Mouse (Mus musculus): ENCODE measurements at regions not wholly inside any gene's neighbourhood (a gene's known extent, or its start where the extent isn't known, plus 50 kb on each side); places are given as distances from the start of the nearest gene placed in this dataset.
A peak's percentile ranks its signal among the peaks of the same experiment; 100 is the strongest.

DNA sequence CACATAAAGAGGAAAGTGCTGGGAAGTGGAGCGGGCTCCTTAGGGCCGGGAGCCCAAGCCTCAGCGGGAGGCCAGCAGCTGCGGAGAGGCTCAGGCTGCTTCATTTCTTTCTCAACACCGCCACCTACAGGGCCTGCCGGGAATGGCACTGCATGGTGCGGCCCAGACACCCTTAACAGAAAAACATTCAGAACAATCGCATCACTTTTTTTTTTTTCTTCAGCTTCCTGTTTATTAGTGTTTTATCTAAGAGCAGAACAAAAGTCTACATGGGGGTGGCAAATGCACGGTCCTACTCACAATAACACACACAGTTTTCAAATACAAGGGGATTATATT lies 195.0 kb upstream of the Spdye4c start (continued):
- TF ChIP-seq JUND (conservative IDR thresholded peaks at IDR 0.05; ENCODE audit: low read depth, low read length): 0 out of 2 replicates have a peak, but pooled peaks have one; percentile 22
- peak; percentile 97 for TF ChIP-seq ZC3H11A (IDR thresholded peaks at IDR 0.05; ENCODE audit: low read depth, low read length)
- TF ChIP-seq ZKSCAN1 (IDR thresholded peaks at IDR 0.05; ENCODE audit: borderline replicate concordance, low read depth, low read length): no peak
- peak; percentile 59; the same call in 1 of the 2 replicates for TF ChIP-seq IRF4 (IDR thresholded peaks at IDR 0.05; ENCODE audit: low read depth, low read length)
- TF ChIP-seq MYC (IDR thresholded peaks at IDR 0.05; ENCODE audit: low read depth, low read length): peak; percentile 73; the same call in 1 of the 2 replicates
- TF ChIP-seq CHD1 (IDR thresholded peaks at IDR 0.05; ENCODE audit: low read depth, low read length): no peak
- no peak for TF ChIP-seq UBTF (IDR thresholded peaks at IDR 0.05; ENCODE audit: low read depth, low read length)
- TF ChIP-seq ZMIZ1 (IDR thresholded peaks at IDR 0.05; ENCODE audit: low read depth, low read length): no peak

DNA sequence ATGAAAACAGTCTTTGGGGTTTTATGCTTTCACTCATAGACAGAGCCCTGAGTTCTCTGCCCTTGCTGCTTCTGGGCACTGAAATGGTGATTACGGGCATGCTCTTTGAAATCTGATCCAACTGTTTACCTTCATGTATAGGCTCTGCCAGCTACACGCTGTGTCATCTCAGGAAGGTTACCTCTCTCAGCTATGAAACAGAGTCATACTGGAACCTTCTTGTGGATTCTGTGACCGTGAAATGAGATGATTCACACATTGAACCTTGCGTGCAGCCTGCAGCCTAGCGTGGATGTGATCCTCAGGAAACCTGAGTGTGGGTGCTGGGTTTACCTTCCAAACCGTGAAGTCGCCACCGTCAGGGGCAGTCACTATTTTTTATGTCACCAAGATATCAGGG lies 189.7 kb upstream of the Spdye4c start:
- Histone ChIP-seq H3K4me3 (replicated peaks in 1 of 3; ENCODE audit: low read depth in 2 of 3, low read length in 2 of 3, poor library complexity in 1 of 3) (no peak overlapping the region), H3K9me3 (replicated peaks; ENCODE audit: low read length) (peaks cover 8% of the 10 kb centered on the region), H3K4me2 (ENCODE audit: insufficient read depth, low read depth, poor library complexity, severe bottlenecking) (no peak overlapping the region), H3K27ac (ENCODE audit: insufficient read depth, low read depth) (no peak overlapping the region), H3K79me2 (replicated peaks; ENCODE audit: control insufficient read depth, extremely low read depth, insufficient read depth, poor library complexity, severe bottlenecking) (no peaks in the 10 kb centered on the region), H3K27me3 (replicated peaks) (no peaks in the 10 kb centered on the region), H3K36me3 (replicated peaks in 1 of 2; ENCODE audit: control insufficient read depth in 1 of 2, insufficient read depth in 1 of 2, low read length in 1 of 2) (peaks cover 0 to 26% of the 10 kb centered on the region in 2 experiments), H3K9ac (ENCODE audit: insufficient read depth, low read depth) (no peak overlapping the region), H3K4me1 (ENCODE audit: control insufficient read depth in 1 of 2, insufficient read depth in 2 of 2) (peaks cover 24 to 68% of the 10 kb centered on the region in 2 experiments)
- DNase-seq (ENCODE audit: extremely low read depth): no peak
- peak; percentile 61 for TF ChIP-seq BHLHE40 (IDR thresholded peaks at IDR 0.05; ENCODE audit: low read depth, low read length)
- peak; percentile 63 for TF ChIP-seq JUN (IDR thresholded peaks at IDR 0.05; ENCODE audit: insufficient read depth, low read depth, low read length)
- TF ChIP-seq EP300 (IDR thresholded peaks at IDR 0.05; ENCODE audit: low read length): peak; percentile 67
- no peak for TF ChIP-seq POLR2A (IDR thresholded peaks at IDR 0.05; ENCODE audit: low read depth, low read length)
- TF ChIP-seq GABPA (IDR thresholded peaks at IDR 0.05; ENCODE audit: insufficient replicate concordance, low read depth, low read length): no peak
- no peak for TF ChIP-seq USF1 (IDR thresholded peaks at IDR 0.05; ENCODE audit: low read depth, low read length)
- no peak for TF ChIP-seq MAFK (IDR thresholded peaks at IDR 0.05; ENCODE audit: insufficient replicate concordance, low read length)
- TF ChIP-seq IRF4 (IDR thresholded peaks at IDR 0.05; ENCODE audit: low read depth, low read length): peak; percentile 74
- peak; percentile 50 for TF ChIP-seq ETS1 (conservative IDR thresholded peaks at IDR 0.05; ENCODE audit: low read depth, low read length)
- TF ChIP-seq JUND (conservative IDR thresholded peaks at IDR 0.05; ENCODE audit: low read depth, low read length): 0 out of 2 replicates have a peak, but pooled peaks have one; percentile 30
- no peak for TF ChIP-seq TCF12 (IDR thresholded peaks at IDR 0.05; ENCODE audit: low read depth, low read length)
- TF ChIP-seq UBTF (IDR thresholded peaks at IDR 0.05; ENCODE audit: low read depth, low read length): no peak
- no peak for TF ChIP-seq POLR2AphosphoS2 (IDR thresholded peaks at IDR 0.05; ENCODE audit: low read depth, low read length)
- dilution Hi-C loops (cut with MboI; ENCODE audit: extremely low pct_ligation_motif_present, extremely low pct_unique_long_range_greater_than_20kb, low sequenced_read_pairs) (no loop called here), in situ Hi-C loops (cut with MboI; ENCODE audit: low pct_ligation_motif_present, low pct_unique_long_range_greater_than_20kb, low sequenced_read_pairs) (loop anchor here (5.0 to 10.0 kb wide), 3 partner anchors 143 to 509 kb away; no protein-coding TSS in a partner anchor)

Data from CH12.LX (cell line).